Mouse (Mus musculus) thymus, postnatal 14 days (tissue): ENCODE measurements around the gene Oxsr1.
"Not testable (repeated sequence)": the region's sequence is repeated elsewhere in the genome, so short reads cannot be mapped to it uniquely, and the experiment has no call there.

Source experiments
- DNase-seq: peaks from one replicate; pipeline ENCODE4 v3.0.0; 2021

The Oxsr1 gene

DNA sequence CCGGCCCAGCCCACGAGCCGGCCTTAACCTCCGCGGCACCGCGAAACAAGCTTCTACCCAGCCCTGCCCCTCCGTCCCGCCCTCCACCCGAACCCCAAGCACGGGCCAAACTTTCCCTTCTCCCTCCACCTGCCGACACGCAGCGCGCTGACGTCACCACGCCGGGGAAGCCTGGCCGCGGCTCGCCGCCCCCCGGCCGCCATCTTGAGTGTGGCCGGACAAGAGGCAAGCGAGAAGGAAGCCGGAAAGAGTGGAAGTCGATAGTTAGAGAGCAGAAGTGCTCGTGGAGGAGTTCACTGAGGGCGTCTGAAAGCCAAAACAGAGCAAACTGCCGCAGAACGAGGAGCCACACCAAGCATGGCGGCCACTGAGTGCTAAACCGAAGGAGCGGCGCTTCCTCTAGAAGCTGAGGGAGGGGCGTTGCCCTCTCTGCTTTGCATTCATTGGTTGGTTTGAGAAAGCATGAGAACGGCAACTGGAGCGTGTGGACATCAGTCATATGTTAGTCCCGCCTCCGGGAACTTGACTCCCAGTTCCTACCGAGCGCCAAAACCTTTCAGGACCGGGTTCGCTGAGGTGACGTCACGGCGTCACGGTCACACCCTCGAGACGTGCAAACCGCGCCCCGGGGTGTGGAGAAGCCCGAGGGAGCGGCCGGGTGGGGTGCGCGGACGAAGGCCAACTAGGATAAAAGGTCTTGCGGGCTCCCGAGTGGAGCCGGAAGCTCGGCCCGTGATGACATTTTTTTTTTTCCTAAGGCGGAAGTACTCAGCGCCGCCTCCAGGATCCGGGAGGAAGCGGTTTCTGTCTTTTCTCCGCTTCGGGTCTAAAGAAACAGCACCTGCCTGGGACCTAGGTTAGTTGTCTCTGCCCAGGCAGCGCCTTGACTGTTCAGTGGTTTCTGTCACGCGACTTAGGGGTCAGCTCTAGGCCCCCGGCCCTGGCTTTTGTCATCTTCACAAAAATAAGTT is at the start of gene Oxsr1:
TSS of gene Oxsr1 (minus strand) at position 139 of the 971 bp plus-strand sequence.
- peak; percentile 97 for DNase-seq

DNA sequence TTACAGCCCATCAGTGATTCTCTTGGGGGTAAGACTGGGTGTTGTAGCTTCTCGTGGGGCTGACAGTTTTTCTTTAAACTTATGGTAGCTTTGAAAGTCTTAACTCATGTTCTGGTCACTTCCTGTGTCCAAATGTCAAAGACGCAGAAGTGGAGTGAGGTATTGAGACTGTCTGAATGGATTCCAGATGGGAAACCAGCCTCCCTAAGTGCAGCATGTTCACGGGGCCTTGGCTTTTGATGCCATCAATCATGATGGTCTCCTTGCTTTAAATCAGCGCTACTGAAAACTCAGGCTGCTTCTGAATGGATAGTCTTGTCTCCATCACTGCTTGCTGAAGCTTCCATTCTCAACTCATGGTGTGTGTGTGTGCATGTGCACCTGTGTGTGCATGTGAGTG is 49.0 kb upstream of the Oxsr1 start:
- DNase-seq = no peak

DNA sequence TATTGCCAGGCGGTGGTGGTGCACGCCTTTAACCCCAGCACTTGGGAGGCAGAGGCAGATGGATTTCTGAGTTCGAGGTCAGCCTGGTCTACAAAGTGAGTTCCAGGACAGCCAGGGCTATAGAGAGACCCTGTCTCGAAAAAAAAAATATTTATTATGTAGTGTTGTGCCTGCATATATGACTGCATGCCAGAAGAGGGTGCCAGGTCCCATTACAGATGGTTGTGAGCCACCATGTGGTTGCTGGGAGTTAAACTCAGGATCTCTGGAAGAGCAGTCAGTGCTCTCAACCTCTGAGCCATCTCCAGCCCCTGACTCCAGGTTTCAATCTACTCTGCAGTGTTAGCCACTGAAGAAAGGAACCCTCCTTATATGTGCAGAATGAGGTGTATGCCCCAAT is 48.5 kb upstream of the Oxsr1 start:
- DNase-seq = not testable (repeated sequence)

DNA sequence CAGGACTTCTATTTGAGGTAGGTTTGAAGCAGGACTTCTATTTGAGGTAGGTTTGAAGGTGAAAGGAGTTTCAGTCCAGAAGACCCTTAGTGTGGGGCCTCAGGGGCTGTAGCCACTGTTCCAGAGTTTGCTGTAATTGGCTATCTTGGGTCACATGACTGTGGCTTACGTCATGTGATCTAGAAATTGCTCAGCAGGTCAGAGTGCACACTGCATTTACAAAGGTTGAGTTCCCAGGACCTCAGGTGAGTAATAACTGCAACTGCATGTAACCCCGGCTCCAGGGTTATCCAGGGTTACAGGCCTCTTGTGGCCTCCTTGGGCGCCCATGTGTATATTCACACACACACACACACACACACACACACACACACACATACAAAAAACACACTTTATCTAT is 46.1 kb upstream of the Oxsr1 start:
- no peak for DNase-seq

DNA sequence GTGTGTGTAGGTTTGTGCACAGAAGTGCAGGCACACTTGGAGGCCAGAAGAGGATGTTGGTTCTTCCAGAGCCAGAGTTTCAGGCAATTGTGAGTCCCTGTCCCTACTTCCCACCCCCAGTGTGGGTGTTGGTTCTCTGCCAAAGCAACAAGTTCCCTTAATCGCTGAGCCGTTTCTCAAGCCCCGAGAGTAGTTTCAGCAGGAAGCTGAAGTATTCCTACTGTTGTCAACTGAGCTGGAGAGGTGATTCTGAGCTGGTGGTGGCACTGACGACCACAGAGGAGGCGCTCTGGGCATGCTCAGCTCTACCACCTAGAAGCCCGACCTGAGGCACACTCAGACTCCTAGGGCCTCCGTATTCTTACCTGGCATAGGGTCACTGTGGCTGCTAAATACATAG is 43.1 kb upstream of the Oxsr1 start, which contains the start of gene Slc22a14:
TSS of gene Slc22a14 (minus strand) at position 270 of the 400 bp plus-strand sequence.
- DNase-seq = no peak

DNA sequence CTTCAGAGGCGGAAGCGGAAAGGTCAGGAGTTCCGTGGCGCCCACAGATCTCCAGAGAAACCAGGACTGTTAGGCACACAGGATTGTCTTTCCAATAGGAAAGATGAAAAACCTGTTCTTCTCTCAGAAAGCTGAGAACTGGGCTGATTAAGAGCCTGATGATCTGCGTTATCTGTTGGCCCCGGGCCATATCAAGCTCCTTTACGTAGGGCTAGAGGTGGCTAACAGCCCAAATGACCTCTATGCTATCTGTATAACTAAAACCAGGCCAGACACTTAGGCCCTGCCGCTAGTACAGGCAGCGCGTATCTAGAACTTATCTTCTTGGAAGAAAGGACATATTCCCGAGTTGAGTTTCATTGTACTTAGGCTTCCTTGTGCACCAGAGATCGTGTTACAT is 41.0 kb upstream of the Oxsr1 start:
- no peak for DNase-seq

DNA sequence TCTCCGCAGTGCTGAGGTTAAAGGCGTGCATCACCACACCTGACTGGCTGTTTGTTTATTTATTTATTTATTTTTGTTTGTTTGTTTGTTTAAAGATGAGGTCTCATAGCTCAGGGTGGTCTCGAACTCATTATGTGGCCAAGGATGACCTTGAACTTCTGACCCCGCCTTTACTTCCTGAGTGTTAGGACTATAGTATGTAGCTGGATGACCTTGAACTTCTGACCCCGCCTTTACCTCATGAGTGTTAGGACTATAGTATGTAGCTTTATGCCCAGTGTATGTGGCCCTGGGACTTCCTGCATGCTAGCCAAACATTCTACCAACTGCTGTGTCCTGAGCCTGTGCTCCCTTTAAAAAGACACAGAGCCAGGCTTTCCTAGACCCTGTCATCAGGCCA is 39.2 kb upstream of the Oxsr1 start:
- no peak for DNase-seq

DNA sequence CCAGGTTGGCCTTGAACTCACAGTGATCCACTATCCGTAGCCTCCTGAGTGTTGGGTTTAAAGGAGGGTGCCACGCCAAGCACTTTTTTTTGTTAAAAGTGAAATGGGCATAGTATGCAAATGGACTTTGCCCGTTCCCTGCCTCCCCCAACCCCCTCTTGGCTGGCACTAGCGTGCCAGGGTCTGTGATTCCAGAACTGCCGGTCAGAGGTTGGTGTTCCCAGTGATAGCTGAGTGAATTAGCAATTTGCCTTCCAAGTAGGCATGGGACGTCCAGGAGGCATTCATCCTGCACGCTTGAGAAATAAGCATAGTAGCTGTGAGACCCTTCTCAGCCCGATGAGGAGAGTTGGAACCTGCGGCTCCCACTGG is 35.8 kb upstream of the Oxsr1 start:
- DNase-seq = no peak

DNA sequence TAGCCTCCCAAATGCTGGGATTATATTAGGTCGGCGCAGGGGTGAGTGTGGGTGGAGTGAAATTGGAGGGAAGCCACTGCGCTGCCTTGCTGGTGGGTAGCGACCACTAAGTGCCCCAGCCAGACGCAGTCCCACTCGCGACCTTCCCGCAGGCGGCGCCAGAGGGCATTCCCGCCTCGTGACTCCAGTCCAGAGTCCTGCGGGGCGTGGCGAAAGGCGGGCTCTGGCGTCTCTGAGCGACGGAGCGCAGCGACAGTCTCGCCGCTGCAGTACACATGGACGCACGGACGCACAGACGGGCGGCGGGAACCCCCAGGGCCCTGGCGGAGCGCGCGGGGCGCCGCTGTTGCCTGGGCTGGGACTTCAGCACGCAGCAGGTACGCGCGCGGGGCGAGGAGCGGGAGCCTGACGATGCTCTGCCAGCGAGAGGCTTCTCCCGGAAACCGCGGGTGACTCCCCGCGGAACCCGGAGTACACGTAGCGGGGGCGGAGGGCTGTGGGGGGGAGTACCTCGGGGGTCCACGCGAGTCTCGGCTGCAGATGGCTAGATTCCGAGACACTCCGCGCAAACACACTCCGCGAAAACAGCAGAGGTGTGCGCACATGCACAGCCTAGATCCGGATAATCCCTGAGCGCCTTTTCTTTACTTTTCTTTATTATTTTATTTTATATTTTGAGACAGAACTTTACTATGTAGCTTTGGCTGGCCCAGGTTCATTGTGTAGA is 35.3 kb upstream of the Oxsr1 start, which contains the start of gene Xylb:
TSS of gene Xylb (plus strand) at position 51 of the 727 bp plus-strand sequence.
- DNase-seq = peak; percentile 93

DNA sequence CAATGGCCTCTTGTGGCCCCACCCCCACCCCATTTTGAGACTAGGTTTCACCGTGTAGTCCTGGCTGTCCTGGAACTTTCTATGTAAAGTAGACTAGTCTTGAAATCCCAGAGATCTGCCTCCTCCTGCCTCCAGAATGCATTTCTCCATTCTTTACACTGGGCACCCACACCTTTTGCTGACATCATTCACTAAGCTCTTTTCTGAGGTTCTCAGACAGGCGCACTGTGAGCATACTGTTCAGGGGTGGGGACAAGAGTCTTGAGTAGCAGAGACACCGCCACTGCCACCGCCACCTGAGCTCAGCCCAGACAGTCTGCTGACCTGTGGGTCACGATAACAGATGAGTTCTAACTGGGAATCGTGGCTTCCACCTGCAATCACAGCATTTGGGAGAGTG is 33.7 kb upstream of the Oxsr1 start:
- DNase-seq = no peak

DNA sequence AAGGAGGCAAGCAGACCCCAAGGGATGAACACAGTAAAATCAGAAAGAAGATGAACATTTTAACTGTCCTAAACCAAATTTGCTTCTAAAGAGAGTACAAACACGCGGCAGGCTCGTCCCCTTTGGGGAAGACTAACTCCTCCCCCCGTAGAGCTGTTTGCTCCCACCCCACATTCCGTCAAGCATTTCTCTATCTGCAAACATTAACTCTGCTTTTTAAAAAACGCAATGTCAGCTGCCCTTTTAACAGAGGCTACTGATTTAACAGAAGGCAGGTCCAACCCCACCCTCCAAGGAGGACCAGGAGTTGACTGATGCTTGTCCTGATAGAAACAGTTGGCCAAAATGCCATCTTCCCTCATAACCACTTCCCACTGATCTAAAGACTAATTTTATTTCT is 31.7 kb upstream of the Oxsr1 start:
- no peak for DNase-seq

DNA sequence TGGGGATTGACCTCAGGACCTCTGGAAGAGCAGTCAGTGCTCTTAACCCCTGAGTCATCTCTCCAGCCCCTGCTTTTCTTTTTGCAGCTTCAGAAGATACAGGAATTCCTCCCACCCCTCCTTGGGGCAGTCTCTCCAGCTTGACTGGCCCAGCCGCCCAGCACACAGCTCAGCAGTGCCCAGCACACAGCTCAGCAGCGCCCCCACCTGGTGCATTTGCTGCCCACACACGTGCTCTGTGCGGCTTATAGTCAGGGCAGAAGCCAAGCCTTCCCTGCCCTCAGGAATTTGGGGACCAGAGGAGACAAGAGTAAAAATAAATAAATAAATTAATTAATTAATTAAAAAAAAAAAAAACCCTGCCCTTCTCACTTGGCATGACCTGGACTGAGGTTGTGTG is 29.8 kb upstream of the Oxsr1 start:
- DNase-seq = peak; percentile 79

DNA sequence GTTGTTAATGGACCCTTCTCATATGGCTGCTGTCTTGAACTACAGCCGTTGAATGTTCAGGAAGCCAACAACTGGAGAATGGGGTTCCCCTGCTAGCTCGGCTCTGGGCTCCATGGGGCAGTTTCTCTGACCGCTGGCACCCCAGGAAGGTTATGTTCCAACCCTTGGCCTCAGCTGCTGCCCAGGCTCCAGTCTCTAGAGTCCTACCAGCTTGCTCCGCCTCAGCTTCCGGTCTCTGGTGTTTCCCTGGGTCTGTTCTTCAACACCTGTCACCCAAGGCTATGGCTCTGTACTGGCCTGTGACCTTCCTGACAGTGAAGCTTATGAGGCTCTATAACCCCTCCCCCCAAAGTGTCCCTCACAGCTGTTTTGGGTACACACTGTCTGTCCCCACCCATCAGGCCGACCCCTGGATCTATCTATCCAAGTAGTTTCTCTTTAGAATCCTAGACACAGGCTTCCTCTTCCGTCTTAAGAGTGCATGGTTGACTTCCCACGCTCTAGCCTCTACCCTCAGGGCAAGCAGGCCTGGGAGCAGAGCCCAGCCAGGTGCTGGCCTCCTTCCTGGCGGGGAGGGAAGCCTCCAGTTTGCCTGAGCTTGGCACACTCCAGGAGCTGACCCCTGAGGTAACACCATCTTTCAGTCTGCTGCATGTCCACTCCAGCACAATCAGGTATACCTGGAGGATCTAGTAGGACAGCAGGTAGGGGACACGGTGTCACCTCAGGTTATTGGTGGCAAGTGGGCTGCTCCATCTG is 28.9 kb upstream of the Oxsr1 start:
- DNase-seq = no peak

DNA sequence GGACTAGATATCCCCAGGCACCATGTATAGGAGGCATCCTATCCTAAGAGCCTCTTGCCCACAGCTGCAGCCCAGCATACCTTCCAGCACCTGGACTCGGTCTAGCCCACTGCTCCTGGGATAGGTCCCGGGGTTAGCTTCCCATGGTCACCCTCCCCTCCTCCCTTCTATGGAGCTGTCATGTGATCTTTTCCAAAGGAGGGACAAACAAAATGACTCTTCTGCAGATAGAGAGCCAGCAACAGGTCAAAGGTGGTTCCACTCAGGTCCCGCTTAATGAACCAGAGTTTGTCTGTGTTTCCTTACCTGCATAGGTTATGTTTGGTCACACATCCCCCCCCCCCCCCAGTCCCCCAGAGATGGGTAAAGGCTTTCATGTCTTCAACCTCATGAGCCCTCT is 28.3 kb upstream of the Oxsr1 start:
- no peak for DNase-seq

DNA sequence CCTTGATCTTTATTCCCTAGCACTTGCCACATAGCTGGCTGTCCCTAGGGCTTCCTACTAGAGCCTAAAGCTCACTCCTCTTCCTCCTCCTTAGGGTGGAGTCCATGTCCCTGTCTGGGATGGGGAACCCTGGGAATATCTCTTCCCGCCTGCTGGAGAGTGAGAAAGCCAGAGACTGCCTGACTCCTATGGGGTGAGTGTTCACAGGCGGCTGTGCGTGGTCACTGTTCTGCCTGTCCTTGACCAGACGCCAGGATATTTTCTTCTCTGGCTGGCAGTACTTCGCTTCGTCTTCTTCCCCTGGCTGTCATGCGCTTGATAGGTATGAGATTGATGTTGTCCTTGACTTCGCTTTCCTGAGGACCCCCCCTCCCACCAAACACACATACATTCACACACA is 24.1 kb upstream of the Oxsr1 start:
- no peak for DNase-seq

DNA sequence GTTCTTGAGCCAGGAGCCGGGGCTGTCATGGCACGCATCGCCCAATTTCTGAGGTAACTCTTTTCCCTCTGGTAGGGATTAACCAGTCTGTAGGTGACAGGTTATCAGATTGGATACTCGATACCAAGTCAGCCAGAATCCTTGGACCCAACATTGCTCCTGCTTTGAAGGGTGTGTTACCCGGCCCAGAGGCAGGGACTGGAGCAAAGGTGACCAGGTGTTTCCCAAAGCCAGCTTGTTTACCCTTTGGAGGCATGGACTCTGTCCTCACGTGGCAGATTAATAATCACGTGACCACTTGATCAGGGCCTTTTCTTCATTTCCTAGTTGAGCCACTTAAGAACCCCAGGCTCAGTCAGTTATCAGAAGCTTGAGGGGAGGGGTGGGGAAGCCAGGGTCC is 20.5 kb upstream of the Oxsr1 start:
- DNase-seq = no peak

DNA sequence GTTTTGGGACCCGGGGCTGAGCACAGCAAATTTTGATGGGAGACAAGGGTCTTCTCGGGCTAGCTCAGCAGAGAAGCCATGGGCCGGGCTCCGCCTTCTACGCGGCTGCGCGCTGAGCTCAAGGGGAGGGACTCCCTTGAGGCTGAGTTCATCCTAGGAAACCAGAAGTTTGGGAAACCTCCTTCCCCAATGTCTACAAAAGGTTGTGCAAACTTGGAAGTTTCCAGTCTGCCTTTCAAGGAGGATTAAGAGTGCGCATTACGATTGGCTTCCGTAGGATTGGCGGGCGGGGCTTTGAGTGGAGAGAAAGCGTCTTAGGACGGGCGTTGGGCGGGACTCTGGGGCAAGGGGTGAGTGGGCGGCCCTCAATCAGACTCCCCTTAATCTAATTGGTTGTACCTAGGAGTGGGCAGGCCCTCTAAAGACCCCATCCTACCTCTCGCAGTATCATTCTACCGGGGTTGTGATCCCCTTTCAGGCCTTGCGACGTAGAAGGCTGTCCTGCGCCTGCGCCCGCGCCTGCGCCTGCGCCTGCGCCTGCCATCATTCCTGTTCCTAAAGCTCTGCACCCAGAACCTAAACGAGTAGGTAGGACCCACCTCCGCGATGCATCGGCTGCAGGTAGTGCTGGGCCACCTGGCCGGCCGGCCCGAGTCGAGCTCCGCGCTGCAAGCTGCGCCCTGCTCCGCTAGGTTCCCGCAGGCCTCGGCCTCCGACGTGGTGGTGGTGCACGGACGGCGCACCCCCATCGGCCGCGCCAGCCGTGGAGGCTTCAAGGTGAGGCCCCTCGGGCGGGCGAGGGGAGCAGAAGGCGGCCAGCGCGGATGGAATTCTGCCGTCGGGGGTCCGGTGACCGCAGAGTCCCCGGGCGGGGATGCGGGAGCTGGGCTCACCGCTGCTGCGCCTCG is 18.9 kb upstream of the Oxsr1 start, which contains the start of gene Myd88:
TSS of gene Myd88 (minus strand) at position 503 of the 908 bp plus-strand sequence.
- DNase-seq = peak; percentile 94

DNA sequence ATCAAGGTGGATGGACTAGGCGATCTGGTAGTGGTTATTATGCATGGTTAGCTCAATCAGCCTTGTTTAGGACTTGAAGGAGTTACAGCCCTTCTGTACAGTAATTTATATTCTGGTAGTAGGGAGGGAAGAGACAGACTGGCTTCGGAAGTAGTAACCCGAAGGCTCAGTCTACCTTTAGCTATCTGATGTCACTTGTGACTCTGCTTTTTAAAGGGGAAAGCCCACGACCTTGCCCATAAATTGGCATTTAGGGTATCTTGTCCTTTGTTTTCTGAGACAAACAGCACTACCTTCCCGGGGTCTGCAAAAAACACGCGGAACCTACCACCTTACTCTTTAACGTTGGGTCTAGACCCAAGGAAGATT is 18.0 kb upstream of the Oxsr1 start:
- no peak for DNase-seq

DNA sequence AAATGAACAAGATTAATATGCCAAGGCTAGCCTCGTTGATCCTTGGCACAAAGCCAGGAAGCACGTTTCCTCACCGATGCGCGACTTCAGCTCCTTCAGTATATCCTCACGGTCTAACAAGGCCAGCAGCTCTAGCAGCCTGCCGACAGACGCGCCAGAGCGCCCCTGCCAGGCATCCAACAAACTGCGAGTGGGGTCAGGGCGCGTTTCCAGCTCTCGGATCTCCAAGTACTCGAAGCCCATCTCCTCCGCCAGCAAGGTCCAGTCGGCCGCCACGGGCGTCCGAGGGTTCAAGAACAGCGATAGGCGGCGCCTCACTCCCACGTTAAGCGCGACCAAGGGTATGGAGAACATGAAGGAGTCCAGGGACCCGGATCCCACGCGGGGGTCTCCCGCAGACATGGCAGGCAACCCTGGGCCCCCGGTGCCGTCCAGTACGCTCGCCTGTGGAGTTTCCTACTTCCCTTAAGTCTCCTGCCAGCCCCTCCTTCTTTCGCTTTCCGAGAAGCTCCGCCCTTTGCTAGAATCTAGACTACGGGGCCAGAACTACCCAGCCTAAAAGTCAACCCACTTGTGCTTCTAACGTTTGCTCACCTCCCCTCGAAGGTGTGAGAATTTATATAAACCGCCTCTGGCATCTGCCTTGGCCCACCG is 17.5 kb upstream of the Oxsr1 start, which contains the start of gene Acaa1a:
TSS of gene Acaa1a (plus strand) at position 119 of the 654 bp plus-strand sequence.
- peak; percentile 72 for DNase-seq

DNA sequence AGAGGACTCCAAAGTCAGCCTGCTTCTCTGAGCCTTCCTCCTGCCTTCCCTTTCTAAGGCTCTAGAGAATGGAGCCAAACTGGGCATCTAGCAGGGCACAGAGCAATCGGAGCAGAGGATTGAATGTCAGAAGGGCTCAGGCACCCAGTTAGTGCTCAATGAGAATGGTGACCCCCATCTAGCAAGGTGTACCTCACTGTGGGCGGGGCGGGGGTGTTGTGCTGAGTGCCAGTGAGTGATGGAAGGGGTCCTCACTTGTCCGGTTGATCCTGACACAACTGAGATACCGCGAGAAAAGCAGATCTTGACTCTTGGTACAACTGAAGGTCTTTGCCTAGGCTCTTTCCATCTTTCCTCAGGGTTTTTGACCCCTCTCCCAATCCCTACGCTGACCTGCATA is 16.9 kb upstream of the Oxsr1 start:
- DNase-seq = peak; percentile 35

DNA sequence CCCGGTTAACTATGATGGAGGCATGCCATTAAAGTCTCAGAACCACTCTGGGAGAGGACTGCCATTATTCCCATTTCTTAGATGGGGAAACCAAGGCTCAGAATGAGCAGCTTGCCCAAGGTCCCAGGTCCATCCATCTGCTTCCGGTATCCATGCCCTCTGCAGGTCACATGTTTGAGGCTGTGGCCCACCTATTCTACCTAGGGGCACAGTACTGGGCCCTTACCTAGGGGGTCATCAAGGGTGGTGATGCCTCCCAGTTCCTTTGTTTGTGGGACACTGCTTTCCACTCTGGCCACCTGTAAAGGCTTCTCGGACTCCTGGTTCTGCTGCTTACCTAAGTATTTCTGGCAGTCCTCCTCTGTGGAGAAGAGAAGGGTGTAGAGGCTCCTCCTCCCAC is 16.1 kb upstream of the Oxsr1 start:
- no peak for DNase-seq
